Mouse (Mus musculus): Measurements from ENCODE around the gene Kcnj9. TPM values are rescaled to one million over a fixed set of nuclear protein-coding genes. Genes with fewer than 3 reads are reported as not detected.

Kcnj9 gene
- polyA plus RNA-seq, 2 experiments from 2014 or later: not detected

DNA sequence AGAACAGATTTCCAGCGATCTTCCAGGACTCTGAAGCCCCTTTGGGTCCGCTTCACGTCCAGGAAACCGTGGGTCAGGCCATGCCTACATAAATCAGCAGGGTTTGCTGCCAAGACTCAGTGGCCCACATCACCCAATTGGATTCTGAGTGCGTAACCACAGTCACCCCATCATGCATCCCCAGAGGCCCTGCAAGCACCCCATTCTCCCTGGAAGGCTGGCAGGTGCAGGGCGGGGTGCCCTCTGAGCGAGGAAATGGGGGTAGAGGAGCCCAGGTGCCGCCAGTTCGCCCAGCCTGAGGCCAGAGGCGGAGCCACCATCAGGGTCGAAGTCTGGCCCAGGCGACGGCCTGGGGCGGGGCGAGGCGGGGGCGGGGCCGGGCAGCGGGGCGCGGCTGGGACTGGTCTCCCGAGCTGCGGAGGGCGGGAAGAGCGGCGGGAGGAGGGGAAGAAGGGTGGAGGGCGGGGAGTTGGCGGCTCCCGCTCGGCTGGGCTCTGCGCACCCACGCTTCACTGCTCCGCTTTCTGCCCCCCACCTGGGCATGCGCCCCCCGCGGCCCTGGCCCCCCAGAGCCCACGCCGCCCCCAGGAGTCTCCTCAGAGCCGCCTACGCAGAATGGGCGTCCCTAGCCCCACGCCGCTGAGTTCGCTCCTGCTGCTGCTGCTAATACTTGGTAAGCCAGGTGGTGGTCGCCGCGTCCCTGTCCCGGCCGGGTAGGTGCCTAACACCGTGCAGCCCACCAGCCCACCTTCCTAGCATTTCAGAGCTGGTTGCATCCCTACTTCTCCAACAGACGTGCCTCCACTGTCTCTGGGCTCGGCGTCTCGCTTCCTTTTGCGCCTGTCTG lies 17.0 kb downstream of the Kcnj9 start:
- peak; percentile 45 for ATAC-seq

GRCm38 (mm10) chr1:172311248-172311906 lies 17.7 kb downstream of the Kcnj9 start:
- peak; percentile 53 for ATAC-seq

DNA sequence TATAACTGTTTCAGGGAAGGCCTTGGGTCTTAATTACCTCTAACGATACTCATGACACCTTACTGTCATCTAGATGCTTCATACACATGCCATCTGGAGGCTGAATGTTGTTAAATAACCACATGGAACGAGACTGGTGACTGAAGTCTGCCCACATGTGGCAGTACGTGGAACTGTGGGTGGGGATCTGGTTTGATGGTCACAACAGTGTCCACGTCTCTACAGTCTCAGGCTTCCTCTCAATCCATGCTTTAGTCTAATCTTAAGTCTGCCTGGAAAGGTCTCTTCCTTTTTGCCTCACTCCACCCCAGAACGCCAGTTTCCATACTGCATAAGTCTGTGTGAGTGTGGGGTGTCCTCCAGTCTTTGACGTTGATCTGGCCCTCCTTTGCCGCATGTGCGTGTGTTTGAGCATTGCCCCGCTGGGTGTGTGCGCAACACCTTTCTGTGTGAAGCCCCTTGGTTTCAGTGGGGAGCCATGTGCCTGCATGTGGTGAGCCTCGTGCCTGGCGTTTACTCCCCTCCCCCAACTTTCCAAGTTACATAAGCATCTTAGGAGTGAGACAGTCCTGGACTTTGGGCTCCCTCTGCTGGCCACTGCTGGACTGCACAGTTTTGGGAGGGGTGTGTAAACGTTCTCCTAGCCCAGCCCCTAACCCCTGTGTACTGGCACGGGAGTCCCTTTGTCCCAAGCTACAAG lies 19.3 kb downstream of the Kcnj9 start:
- ATAC-seq: peak; percentile 56

DNA sequence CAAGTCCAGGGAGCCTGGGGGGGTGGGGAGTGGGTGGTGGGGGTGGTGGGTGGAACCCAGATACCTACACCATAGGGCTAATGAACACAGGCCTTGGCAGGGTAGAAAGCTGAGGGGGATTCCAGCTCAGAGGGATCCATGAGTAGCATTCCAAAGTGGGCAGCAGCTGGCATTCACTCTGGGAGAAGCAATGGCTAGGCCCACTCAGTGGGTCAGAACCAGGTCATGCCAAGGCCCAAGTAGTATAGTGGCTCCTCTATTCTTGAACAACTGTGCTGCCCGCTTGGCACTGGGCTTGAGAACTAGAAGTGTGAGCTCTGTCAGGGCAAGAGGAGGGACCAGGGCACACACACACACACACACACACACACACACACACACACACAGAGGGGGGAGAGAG lies 20.7 kb downstream of the Kcnj9 start:
- no peak for ATAC-seq

- ATAC-seq: no peak
These were observed 21.2 kb downstream of the Kcnj9 start for GRCm38 (mm10) chr1:172307936-172308335.

- no peak for ATAC-seq
These were observed 22.2 kb downstream of the Kcnj9 start for GRCm38 (mm10) chr1:172306885-172307284.

DNA sequence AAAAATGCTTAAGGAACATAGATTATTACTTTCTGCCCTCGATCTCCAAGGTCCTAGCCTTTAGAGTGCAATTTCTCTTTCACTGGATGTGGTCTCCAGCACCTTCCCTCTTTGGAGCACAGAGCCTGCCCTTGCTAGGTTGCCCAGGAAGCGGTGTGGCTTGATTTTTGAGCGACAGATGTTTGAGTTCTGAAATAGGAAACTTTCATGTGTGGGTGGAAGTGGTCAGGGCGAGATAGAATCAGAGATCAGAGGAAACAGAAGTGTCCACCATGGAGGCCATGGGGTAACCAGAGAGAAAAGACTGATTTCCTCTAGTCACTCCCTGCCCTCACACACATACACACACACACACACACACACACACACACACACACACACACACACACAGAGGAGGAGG lies 22.9 kb downstream of the Kcnj9 start:
- peak; percentile 24 for ATAC-seq

GRCm38 (mm10) chr1:172305635-172306034 lies 23.5 kb downstream of the Kcnj9 start:
- no peak for ATAC-seq

DNA sequence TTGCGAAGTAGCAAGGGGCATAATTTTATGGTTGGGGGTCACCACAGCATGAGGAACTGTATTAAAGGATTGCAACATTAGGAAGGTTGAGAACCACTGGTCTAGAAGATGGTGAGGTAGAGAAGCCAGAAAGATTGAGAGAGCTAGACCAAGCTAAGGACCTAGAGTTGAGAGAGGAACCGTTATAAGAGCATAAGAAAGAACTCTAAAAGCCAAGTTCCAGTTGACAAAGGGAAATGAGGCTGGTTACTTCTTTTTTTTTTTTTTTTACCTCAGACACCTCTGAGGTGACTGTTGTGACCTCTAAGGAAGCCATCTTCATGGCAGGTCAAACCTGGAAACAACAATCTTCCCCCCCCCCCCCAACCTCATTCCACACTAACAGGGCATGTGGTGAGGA lies 24.0 kb downstream of the Kcnj9 start:
- no peak for ATAC-seq

- ATAC-seq: no peak
These were observed 24.7 kb downstream of the Kcnj9 start for GRCm38 (mm10) chr1:172304443-172304842.

DNA sequence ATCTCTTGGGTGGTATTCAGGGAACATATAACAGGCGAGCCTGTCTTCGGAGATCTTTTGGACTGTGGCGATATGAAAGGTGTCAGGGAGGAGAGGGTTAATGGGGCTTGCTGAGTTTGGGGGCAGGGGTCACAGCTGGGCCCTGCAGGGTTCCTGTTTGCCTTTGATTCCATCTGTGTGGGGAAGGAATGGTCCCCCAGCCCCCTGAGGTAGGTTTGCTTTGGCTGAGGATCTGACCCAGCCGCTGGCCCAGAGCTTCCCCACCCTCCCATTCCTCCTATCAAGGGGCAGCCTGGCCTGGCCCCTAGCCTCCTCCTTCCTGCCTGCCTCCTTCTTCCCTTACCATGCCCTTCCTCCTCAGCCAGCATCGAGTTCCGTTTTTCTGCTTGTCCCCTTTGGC lies 26.3 kb downstream of the Kcnj9 start:
- no peak for ATAC-seq

- ATAC-seq: no peak
These were observed 26.8 kb downstream of the Kcnj9 start for GRCm38 (mm10) chr1:172302311-172302710.

DNA sequence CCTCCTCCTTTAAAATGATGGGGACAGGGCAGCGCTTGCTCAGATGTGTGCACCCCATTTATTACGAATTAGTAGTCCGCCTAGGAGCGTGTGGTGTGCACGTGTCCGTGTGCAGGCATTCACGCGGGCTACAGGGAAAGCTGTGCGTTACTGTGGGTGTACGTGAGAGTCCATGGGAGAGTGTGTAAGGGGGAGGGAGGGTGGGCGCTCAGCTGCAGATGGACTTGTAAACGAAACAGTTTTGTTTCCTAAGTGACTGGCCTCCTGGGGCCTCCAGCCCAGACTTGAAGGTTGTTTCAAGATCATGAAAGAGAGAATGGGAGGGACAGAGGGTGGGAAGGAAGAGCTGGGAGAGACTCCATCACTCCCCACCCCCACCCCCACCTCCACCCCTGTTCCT lies 27.9 kb downstream of the Kcnj9 start:
- ATAC-seq: no peak

GRCm38 (mm10) chr1:172300247-172300646 lies 28.9 kb downstream of the Kcnj9 start:
- no peak for ATAC-seq

DNA sequence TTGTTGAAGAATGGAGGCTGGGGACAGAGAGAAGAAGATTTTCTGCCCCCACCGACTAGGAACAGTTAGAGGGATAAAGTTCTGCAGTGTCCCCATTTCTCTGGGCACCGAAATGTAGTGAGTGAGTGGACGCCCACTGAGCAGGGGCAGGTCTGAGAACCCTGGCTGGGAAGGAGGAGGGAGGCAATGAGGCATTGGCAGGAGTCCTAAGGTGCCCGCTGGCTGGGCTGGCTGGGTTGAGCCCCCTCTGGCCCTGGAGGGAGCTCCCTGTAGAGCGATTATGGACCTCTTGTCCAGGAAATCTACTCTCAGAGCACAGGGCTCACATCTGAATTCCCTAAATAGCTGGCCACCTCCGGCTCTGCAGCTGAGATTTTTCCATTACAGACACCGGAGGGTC lies 29.6 kb downstream of the Kcnj9 start:
- no peak for ATAC-seq

GRCm38 (mm10) chr1:172297611-172298537 lies 31.2 kb downstream of the Kcnj9 start, which contains the start of gene Atp1a2:
Gene Atp1a2, minus strand, starts transcription at chr1:172298064.
- no peak for ATAC-seq

GRCm38 (mm10) chr1:172296816-172297510 lies 32.2 kb downstream of the Kcnj9 start:
- no peak for ATAC-seq

GRCm38 (mm10) chr1:172295751-172296197 lies 33.3 kb downstream of the Kcnj9 start:
- ATAC-seq: no peak

- no peak for ATAC-seq
These were observed 35.7 kb downstream of the Kcnj9 start for GRCm38 (mm10) chr1:172293449-172293848.

- no peak for ATAC-seq
These were observed 36.2 kb downstream of the Kcnj9 start for GRCm38 (mm10) chr1:172292880-172293279.

DNA sequence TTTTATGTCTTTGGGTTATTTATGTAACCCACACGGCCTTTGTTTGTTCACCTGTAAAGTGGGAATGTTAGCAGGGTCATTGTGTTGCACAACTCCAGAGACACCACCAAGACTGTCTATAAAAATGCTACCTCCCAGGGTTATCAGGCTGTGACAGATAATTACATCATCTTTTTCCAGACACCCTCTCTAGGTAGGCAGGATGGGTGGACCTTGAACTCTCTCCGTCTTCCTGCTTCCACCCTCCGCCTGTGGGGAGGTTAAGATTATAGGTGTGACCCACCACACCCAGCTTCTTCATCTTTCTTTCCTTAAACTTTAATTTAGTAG lies 39.5 kb downstream of the Kcnj9 start:
- ATAC-seq: no peak
